Mouse (Mus musculus) neural tube, embryonic 14.5 days (tissue): ENCODE results near the gene Fto. TPM values are rescaled to one million over a fixed set of nuclear protein-coding genes. Genes with fewer than 3 reads are reported as not detected.

ENCODE experiments used
- ATAC-seq: fragments of 200-750 bp; cut with Nextera tagmentation; 2 replicates; pipeline ENCODE4 v1.8.0; 2017; ENCODE audit warnings: low read depth, mild to moderate bottlenecking, moderate TSS enrichment, moderate library complexity
- H3K27ac ChIP-seq: fragments of 300-500 bp; sonication (generic); 2 replicates; pipeline ENCODE4 v1.5.1; 2014; ENCODE audit warnings: low read depth, mild to moderate bottlenecking, control low read depth, low read length, moderate library complexity, mixed read lengths
- H3K27me3 ChIP-seq: fragments of 300-500 bp; sonication (generic); 2 replicates; pipeline ENCODE4 v1.6.1; 2014; ENCODE audit warnings: low read length; ENCODE audit not compliant: control insufficient read depth, insufficient read depth
- H3K36me3 ChIP-seq: fragments of 300-500 bp; sonication (generic); 2 replicates; pipeline ENCODE4 v1.6.1; 2014; ENCODE audit warnings: low read length, mixed read lengths; ENCODE audit not compliant: control insufficient read depth, insufficient read depth
- H3K4me1 ChIP-seq: fragments of 300-500 bp; sonication (generic); 2 replicates; pipeline ENCODE4 v1.6.1; 2014; ENCODE audit warnings: low read length; ENCODE audit not compliant: control insufficient read depth, insufficient read depth
- H3K4me2 ChIP-seq: fragments of 300-500 bp; sonication (generic); 2 replicates; pipeline ENCODE4 v1.6.1; 2014; ENCODE audit warnings: mild to moderate bottlenecking, low read depth, low read length, control low read depth
- H3K4me3 ChIP-seq: fragments of 300-500 bp; sonication (generic); 2 replicates; pipeline ENCODE4 v1.5.1; 2014; ENCODE audit warnings: low read depth, low read length, control low read depth, mixed read lengths
- H3K9ac ChIP-seq: fragments of 300-500 bp; sonication (generic); replicated peaks from 2 replicates; pipeline ENCODE4 v1.6.1; 2014; ENCODE audit warnings: low read depth, mild to moderate bottlenecking, control low read depth, low read length, mixed read lengths
- H3K9me3 ChIP-seq: fragments of 300-500 bp; sonication (generic); 2 replicates; pipeline ENCODE4 v1.6.1; 2016; ENCODE audit warnings: low read length; ENCODE audit not compliant: control insufficient read depth
- WGBS: fragments of 180-500 bp; shearing (Covaris S2); extraction: QIAGEN DNeasy Blood & Tissue Kit; methylation state at CpG from one replicate; pipeline ENCODE4 v1.1.7; 2014; 5-methylcytosine and 5-hydroxymethylcytosine counted together
- polyA plus RNA-seq: library from polyadenylated mRNA; unstranded; fragments of >200 nt; fragmentation: Nextera tagmentation; extraction: Ambion mirVana; gene quantifications from 2 replicates; pipeline ENCODE4 v1.2.1, GENCODE M21; 2014

Gene Fto
- polyA plus RNA-seq, 1 experiment from 2014 or later: 144 TPM

GRCm38 (mm10) chr8:91467463-91467862 is 154.1 kb downstream of the Fto start:
- no peaks in the 10 kb centered on the region for H3K4me1 ChIP-seq
- no peaks in the 10 kb centered on the region for H3K36me3 ChIP-seq
- H3K27ac ChIP-seq: no peak overlapping the region
- H3K4me2 ChIP-seq: no peak overlapping the region
- H3K27me3 ChIP-seq: no peaks in the 10 kb centered on the region
- no peak for ATAC-seq
- no peak overlapping the region for H3K9ac ChIP-seq
- H3K4me3 ChIP-seq: no peak overlapping the region
- no peaks in the 10 kb centered on the region for H3K9me3 ChIP-seq
- WGBS: 91% methylated on average over 3 of the region's 3 CpGs

- H3K27me3 ChIP-seq: no peaks in the 10 kb centered on the region
- H3K36me3 ChIP-seq: no peaks in the 10 kb centered on the region
- H3K9ac ChIP-seq: no peak overlapping the region
- no peak overlapping the region for H3K4me3 ChIP-seq
- WGBS: 86% methylated on average over 8 of the region's 8 CpGs
- no peak overlapping the region for H3K27ac ChIP-seq
- no peak for ATAC-seq
- H3K4me1 ChIP-seq: no peaks in the 10 kb centered on the region
- H3K9me3 ChIP-seq: no peaks in the 10 kb centered on the region
- H3K4me2 ChIP-seq: no peak overlapping the region
These were observed 154.7 kb downstream of the Fto start for GRCm38 (mm10) chr8:91467881-91468534.

- Histone ChIP-seq H3K4me3 (no peak overlapping the region), H3K9me3 (no peaks in the 10 kb centered on the region), H3K27ac (no peak overlapping the region), H3K4me1 (no peaks in the 10 kb centered on the region), H3K9ac (no peak overlapping the region), H3K27me3 (no peaks in the 10 kb centered on the region), H3K4me2 (no peak overlapping the region), H3K36me3 (no peaks in the 10 kb centered on the region)
- WGBS: 94% methylated on average over 8 of the region's 8 CpGs
- no peak for ATAC-seq
These were observed 156.1 kb downstream of the Fto start for GRCm38 (mm10) chr8:91469441-91469840.

- no peaks in the 10 kb centered on the region for H3K9me3 ChIP-seq
- H3K4me3 ChIP-seq: no peak overlapping the region
- no peaks in the 10 kb centered on the region for H3K27me3 ChIP-seq
- H3K36me3 ChIP-seq: no peaks in the 10 kb centered on the region
- no peak for ATAC-seq
- H3K9ac ChIP-seq: no peak overlapping the region
- no peak overlapping the region for H3K27ac ChIP-seq
- H3K4me1 ChIP-seq: no peaks in the 10 kb centered on the region
- H3K4me2 ChIP-seq: no peak overlapping the region
- 93% methylated on average over 6 of the region's 6 CpGs for WGBS
These were observed 161.5 kb downstream of the Fto start for GRCm38 (mm10) chr8:91474731-91475279.

GRCm38 (mm10) chr8:91476988-91477387 is 163.7 kb downstream of the Fto start:
- Histone ChIP-seq H3K9ac (no peak overlapping the region), H3K4me1 (no peaks in the 10 kb centered on the region), H3K4me3 (no peak overlapping the region), H3K36me3 (no peaks in the 10 kb centered on the region), H3K27me3 (no peaks in the 10 kb centered on the region), H3K9me3 (no peaks in the 10 kb centered on the region), H3K27ac (no peak overlapping the region), H3K4me2 (no peak overlapping the region)
- 98% methylated on average over 5 of the region's 5 CpGs for WGBS
- no peak for ATAC-seq

- no peaks in the 10 kb centered on the region for H3K27me3 ChIP-seq
- H3K9me3 ChIP-seq: no peaks in the 10 kb centered on the region
- no peaks in the 10 kb centered on the region for H3K36me3 ChIP-seq
- H3K4me1 ChIP-seq: no peaks in the 10 kb centered on the region
- 93% methylated on average over 10 of the region's 10 CpGs for WGBS
- ATAC-seq: no peak
- H3K4me3 ChIP-seq: no peak overlapping the region
- no peak overlapping the region for H3K27ac ChIP-seq
- no peak overlapping the region for H3K9ac ChIP-seq
- no peak overlapping the region for H3K4me2 ChIP-seq
These were observed 164.1 kb downstream of the Fto start for GRCm38 (mm10) chr8:91477471-91477870.

GRCm38 (mm10) chr8:91482511-91482910 is 169.2 kb downstream of the Fto start:
- Histone ChIP-seq H3K9me3 (no peaks in the 10 kb centered on the region), H3K27ac (no peak overlapping the region), H3K4me1 (no peaks in the 10 kb centered on the region), H3K9ac (no peak overlapping the region), H3K4me2 (no peak overlapping the region), H3K36me3 (no peaks in the 10 kb centered on the region), H3K27me3 (no peaks in the 10 kb centered on the region), H3K4me3 (no peak overlapping the region)
- 65% methylated on average over 9 of the region's 9 CpGs for WGBS
- ATAC-seq: no peak

- H3K4me3 ChIP-seq: no peak overlapping the region
- H3K9me3 ChIP-seq: no peaks in the 10 kb centered on the region
- H3K36me3 ChIP-seq: no peaks in the 10 kb centered on the region
- WGBS: 92% methylated on average over 4 of the region's 4 CpGs
- H3K9ac ChIP-seq: no peak overlapping the region
- H3K27ac ChIP-seq: no peak overlapping the region
- H3K27me3 ChIP-seq: no peaks in the 10 kb centered on the region
- no peak for ATAC-seq
- no peaks in the 10 kb centered on the region for H3K4me1 ChIP-seq
- H3K4me2 ChIP-seq: no peak overlapping the region
These were observed 173.1 kb downstream of the Fto start for GRCm38 (mm10) chr8:91486394-91486793.

- Histone ChIP-seq H3K27ac (no peak overlapping the region), H3K9ac (no peak overlapping the region), H3K4me1 (no peaks in the 10 kb centered on the region), H3K9me3 (no peaks in the 10 kb centered on the region), H3K36me3 (no peaks in the 10 kb centered on the region), H3K4me3 (no peak overlapping the region), H3K4me2 (no peak overlapping the region), H3K27me3 (no peaks in the 10 kb centered on the region)
- 82% methylated on average over 2 of the region's 2 CpGs for WGBS
- no peak for ATAC-seq
These were observed 174.1 kb downstream of the Fto start for GRCm38 (mm10) chr8:91487456-91487855.
